Mouse (Mus musculus): Measurements from ENCODE around the gene Tmem230. TPM values are rescaled to one million over a fixed set of nuclear protein-coding genes. Genes with fewer than 3 reads are reported as not detected.

The Tmem230 gene
- polyA plus RNA-seq, 1 experiment from 2014 or later, result 40.3 TPM

- Histone ChIP-seq H3K9me3 (replicated peaks) (peaks cover 4% of the 10 kb centered on the region), H3K4me3 (no peak overlapping the region), H3K36me3 (peaks cover 23% of the 10 kb centered on the region), H3K27ac (replicated peaks) (no peak overlapping the region), H3K4me1 (peaks cover 46% of the 10 kb centered on the region), H3K27me3 (ENCODE audit: low read depth, poor library complexity, severe bottlenecking) (no peaks in the 10 kb centered on the region)
- no peak for DNase-seq (ENCODE audit: low spot score)
- WGBS, result 63% methylated on average over 10 of the region's 10 CpGs
These were observed 34.2 kb upstream of the Tmem230 start for GRCm38 (mm10) chr2:132281560-132282452.

- Histone ChIP-seq H3K27me3 (ENCODE audit: low read depth, poor library complexity, severe bottlenecking) (no peaks in the 10 kb centered on the region), H3K4me1 (peaks cover 46% of the 10 kb centered on the region), H3K27ac (replicated peaks) (no peak overlapping the region), H3K4me3 (no peak overlapping the region), H3K9me3 (replicated peaks) (no peaks in the 10 kb centered on the region), H3K36me3 (peaks cover 18% of the 10 kb centered on the region)
- no peak for DNase-seq (ENCODE audit: low spot score)
- WGBS, result 91% methylated on average over 10 of the region's 10 CpGs
These were observed 33.0 kb upstream of the Tmem230 start for GRCm38 (mm10) chr2:132280518-132281120.

DNA sequence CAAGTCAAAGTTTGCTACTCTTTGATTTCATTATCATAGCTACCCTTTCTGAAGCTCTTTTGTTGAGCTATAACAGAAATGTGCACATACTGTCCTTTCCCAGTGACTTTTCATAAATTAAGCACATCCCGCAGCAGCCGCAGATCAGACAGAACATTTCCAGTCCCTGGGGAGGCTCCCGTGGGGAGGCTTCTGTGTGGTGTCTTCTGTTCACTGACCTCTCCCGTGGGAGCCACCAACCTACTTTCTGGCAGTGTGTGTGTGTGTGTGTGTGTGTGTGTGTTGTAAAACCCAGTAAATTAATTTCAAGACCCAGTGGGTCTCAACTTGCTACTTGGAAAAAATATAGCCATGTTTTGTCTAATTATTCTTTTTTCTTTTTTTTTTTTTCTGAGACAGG lies 32.4 kb upstream of the Tmem230 start:
- no peak overlapping the region for H3K4me3 ChIP-seq
- H3K4me1 ChIP-seq, result peaks cover 46% of the 10 kb centered on the region
- DNase-seq (ENCODE audit: low spot score), result no peak
- no peaks in the 10 kb centered on the region for H3K27me3 ChIP-seq (ENCODE audit: low read depth, poor library complexity, severe bottlenecking)
- H3K27ac ChIP-seq (replicated peaks), result no peak overlapping the region
- WGBS, result 83% methylated on average over 4 of the region's 4 CpGs
- peaks cover 16% of the 10 kb centered on the region for H3K36me3 ChIP-seq
- no peaks in the 10 kb centered on the region for H3K9me3 ChIP-seq (replicated peaks)

- Histone ChIP-seq H3K27me3 (ENCODE audit: low read depth, poor library complexity, severe bottlenecking) (no peaks in the 10 kb centered on the region), H3K9me3 (replicated peaks) (no peaks in the 10 kb centered on the region), H3K4me3 (no peak overlapping the region), H3K4me1 (peaks cover 46% of the 10 kb centered on the region), H3K27ac (replicated peaks) (no peak overlapping the region), H3K36me3 (peaks cover 16% of the 10 kb centered on the region)
- no peak for DNase-seq (ENCODE audit: low spot score)
- WGBS, result 55% methylated on average over 3 of the region's 3 CpGs
These were observed 31.8 kb upstream of the Tmem230 start for GRCm38 (mm10) chr2:132279336-132279882.

- H3K9me3 ChIP-seq (replicated peaks), result no peaks in the 10 kb centered on the region
- WGBS, result 73% methylated on average over 8 of the region's 8 CpGs
These were observed 30.8 kb upstream of the Tmem230 start for GRCm38 (mm10) chr2:132278273-132278853.

DNA sequence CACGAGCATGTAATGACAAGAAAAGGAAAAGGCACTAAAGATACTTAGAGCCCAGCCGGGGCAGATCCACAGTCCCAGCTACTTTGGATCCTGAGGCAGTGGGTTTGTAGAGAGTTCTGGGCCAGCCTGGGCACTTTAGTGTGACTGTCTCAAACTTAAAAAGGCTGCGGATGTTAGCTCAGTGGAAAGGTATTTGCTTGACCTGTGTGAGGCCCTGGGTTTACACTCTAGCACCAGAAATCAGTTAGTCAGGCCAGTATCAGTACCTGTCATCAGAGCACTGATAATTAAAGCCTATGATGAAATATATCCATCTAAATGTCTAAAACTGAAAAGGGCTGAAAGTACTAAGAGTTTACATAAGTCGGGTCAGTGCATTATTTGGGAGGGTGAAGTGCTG lies 28.6 kb upstream of the Tmem230 start:
- no peaks in the 10 kb centered on the region for H3K9me3 ChIP-seq (replicated peaks)
- DNase-seq (ENCODE audit: low spot score), result no peak
- H3K27ac ChIP-seq (replicated peaks), result no peak overlapping the region
- H3K4me1 ChIP-seq, result peaks cover 17% of the 10 kb centered on the region
- peaks cover 18% of the 10 kb centered on the region for H3K36me3 ChIP-seq
- H3K27me3 ChIP-seq (ENCODE audit: low read depth, poor library complexity, severe bottlenecking), result no peaks in the 10 kb centered on the region
- no peak overlapping the region for H3K4me3 ChIP-seq
- WGBS, result 82% methylated on average over 4 of the region's 4 CpGs

More at GRCm38 (mm10) chr2:132278273-132278853, 30.8 kb upstream of the Tmem230 start:
- Histone ChIP-seq H3K27me3 (ENCODE audit: low read depth, poor library complexity, severe bottlenecking) (no peaks in the 10 kb centered on the region), H3K27ac (replicated peaks) (no peak overlapping the region), H3K4me3 (no peak overlapping the region), H3K36me3 (peaks cover 21% of the 10 kb centered on the region), H3K4me1 (peaks cover 38% of the 10 kb centered on the region)
- DNase-seq (ENCODE audit: low spot score), result no peak

- Histone ChIP-seq H3K27ac (replicated peaks) (no peak overlapping the region), H3K9me3 (replicated peaks) (no peaks in the 10 kb centered on the region), H3K4me3 (no peak overlapping the region), H3K27me3 (ENCODE audit: low read depth, poor library complexity, severe bottlenecking) (no peaks in the 10 kb centered on the region), H3K36me3 (peaks cover 12% of the 10 kb centered on the region), H3K4me1 (peaks cover 14% of the 10 kb centered on the region)
- 76% methylated on average over 4 of the region's 4 CpGs for WGBS
- no peak for DNase-seq (ENCODE audit: low spot score)
These were observed 27.9 kb upstream of the Tmem230 start for GRCm38 (mm10) chr2:132275527-132275926.

- Histone ChIP-seq H3K27ac (replicated peaks) (no peak overlapping the region), H3K4me3 (no peak overlapping the region), H3K4me1 (no peaks in the 10 kb centered on the region), H3K9me3 (replicated peaks) (no peaks in the 10 kb centered on the region), H3K27me3 (ENCODE audit: low read depth, poor library complexity, severe bottlenecking) (no peaks in the 10 kb centered on the region), H3K36me3 (peaks cover 7% of the 10 kb centered on the region)
- WGBS, result 81% methylated on average over 6 of the region's 6 CpGs
- DNase-seq (ENCODE audit: low spot score), result no peak
These were observed 25.2 kb upstream of the Tmem230 start for GRCm38 (mm10) chr2:132272694-132273389.

GRCm38 (mm10) chr2:132270331-132270951 lies 22.8 kb upstream of the Tmem230 start:
- WGBS, result 90% methylated on average over 2 of the region's 2 CpGs
- Histone ChIP-seq H3K9me3 (replicated peaks) (no peaks in the 10 kb centered on the region), H3K4me3 (no peak overlapping the region), H3K4me1 (no peaks in the 10 kb centered on the region), H3K36me3 (peaks cover 5% of the 10 kb centered on the region), H3K27me3 (ENCODE audit: low read depth, poor library complexity, severe bottlenecking) (no peaks in the 10 kb centered on the region), H3K27ac (replicated peaks) (no peak overlapping the region)
- no peak for DNase-seq (ENCODE audit: low spot score)

GRCm38 (mm10) chr2:132269217-132269616 lies 21.6 kb upstream of the Tmem230 start:
- no peaks in the 10 kb centered on the region for H3K9me3 ChIP-seq (replicated peaks)
- H3K36me3 ChIP-seq, result peaks cover 4% of the 10 kb centered on the region; the same call in 1 of the 2 replicates
- no peaks in the 10 kb centered on the region for H3K27me3 ChIP-seq (ENCODE audit: low read depth, poor library complexity, severe bottlenecking)
- 96% methylated on average over 3 of the region's 3 CpGs for WGBS
- peaks cover 9% of the 10 kb centered on the region for H3K4me1 ChIP-seq
- no peak for DNase-seq (ENCODE audit: low spot score)
- H3K4me3 ChIP-seq, result no peak overlapping the region
- H3K27ac ChIP-seq (replicated peaks), result no peak overlapping the region

DNA sequence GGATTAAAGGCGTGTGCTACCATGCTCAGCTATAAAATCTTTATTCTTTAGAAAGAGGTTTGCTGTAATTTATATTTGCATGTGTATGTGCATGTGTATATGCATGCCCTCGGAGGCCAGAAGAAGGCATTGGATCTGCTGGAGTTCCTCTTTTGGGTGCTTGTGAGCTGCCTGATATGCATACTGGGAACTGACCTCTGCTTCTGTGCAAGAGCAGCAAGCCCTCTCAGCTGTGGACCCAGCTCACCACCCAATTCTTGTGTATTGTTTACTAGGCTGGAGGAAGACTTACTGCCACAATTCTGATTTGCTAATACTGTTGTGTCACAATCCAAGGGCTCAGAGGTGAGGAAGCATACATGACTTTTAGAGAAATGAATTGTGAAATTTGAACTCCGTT lies 18.5 kb upstream of the Tmem230 start:
- Histone ChIP-seq H3K27me3 (ENCODE audit: low read depth, poor library complexity, severe bottlenecking) (no peaks in the 10 kb centered on the region), H3K9me3 (replicated peaks) (no peaks in the 10 kb centered on the region), H3K27ac (replicated peaks) (no peak overlapping the region), H3K36me3 (no peaks in the 10 kb centered on the region), H3K4me1 (peaks cover 22% of the 10 kb centered on the region), H3K4me3 (no peak overlapping the region)
- WGBS, result 93% methylated on average over 3 of the region's 3 CpGs
- no peak for DNase-seq (ENCODE audit: low spot score)

DNA sequence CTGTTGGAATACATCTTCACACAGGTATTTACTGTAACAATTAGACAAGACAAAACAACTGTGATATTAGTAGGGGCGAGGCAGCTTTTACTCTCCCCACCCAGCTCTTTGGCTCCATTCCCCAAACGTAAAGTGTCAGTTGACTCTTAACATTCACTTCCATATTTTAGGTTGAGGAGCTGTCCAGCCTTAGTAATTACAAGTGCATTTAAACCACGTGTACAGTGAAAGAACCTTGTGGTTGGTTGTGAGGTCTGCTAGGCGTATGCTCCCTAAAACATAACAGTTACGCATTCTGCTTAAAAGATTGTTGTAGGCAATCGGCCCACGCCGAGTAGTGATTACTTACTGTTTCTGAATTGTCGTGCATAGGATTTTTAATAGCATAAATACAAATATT lies 17.6 kb upstream of the Tmem230 start:
- Histone ChIP-seq H3K4me1 (peaks cover 22% of the 10 kb centered on the region), H3K27me3 (ENCODE audit: low read depth, poor library complexity, severe bottlenecking) (no peaks in the 10 kb centered on the region), H3K27ac (replicated peaks) (no peak overlapping the region), H3K36me3 (no peaks in the 10 kb centered on the region), H3K9me3 (replicated peaks) (no peaks in the 10 kb centered on the region), H3K4me3 (peak overlapping the region; percentile 92; the same call in 1 of the 2 replicates)
- DNase-seq (ENCODE audit: low spot score), result no peak
- 90% methylated on average over 9 of the region's 9 CpGs for WGBS
